Mouse (Mus musculus): ENCODE measurements around the gene Pmm2. TPM values are rescaled to one million over a fixed set of nuclear protein-coding genes. Genes with fewer than 3 reads are reported as not detected.

Gene Pmm2
- total RNA-seq (2021) = 10 to 100 TPM; 30.0 to 32.2 TPM
- long read RNA-seq, experiment 1, transcript Pmm2-201 (9 exons, 1,842 nt) = major isoform, 28 of 34 reads
- long read RNA-seq, experiment 1, partial matches to known transcripts = 3 of 34 reads
- long read RNA-seq, experiment 1, other reads (novel, unspliced or antisense) = 3 of 34 reads
- long read RNA-seq, experiment 2, transcript Pmm2-201 (9 exons, 1,842 nt) = major isoform, 38 of 45 reads
- long read RNA-seq, experiment 2, partial matches to known transcripts = 2 of 45 reads
- long read RNA-seq, experiment 2, other reads (novel, unspliced or antisense) = 5 of 45 reads

- intact Hi-C loops (cut with DNase I) = no loop called here
- DNase-seq = peak; percentile 83 to 88
These were observed at the start of gene Pmm2, which contains the start of gene Tmem186 for GRCm38 (mm10) chr16:8637217-8638051. TSS of gene Pmm2 (plus strand) at chr16:8637674. TSS of gene Tmem186 (minus strand) at chr16:8637712.

DNA sequence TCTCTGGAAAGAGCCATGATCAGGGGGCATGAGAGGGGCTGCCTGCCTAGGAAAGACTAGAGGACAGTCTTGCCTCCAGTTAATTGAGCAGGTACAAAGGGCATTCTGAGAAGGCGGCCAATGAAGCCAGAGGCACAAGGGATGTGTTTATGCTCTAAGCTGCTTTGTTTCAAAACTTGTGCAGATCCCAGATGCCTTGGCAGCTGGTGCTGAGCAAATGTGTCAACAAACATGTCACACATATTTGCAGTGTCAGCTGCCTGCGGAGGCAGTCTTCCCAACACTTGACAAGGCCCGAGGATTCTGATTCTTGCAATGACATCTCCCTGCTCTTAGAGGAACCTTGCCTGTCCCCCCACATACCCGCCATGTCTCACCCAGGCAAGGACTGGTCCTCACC is 42.1 kb upstream of the Pmm2 start:
- intact Hi-C loops (cut with DNase I) = no loop called here
- DNase-seq = peak; percentile 5 to 14

DNA sequence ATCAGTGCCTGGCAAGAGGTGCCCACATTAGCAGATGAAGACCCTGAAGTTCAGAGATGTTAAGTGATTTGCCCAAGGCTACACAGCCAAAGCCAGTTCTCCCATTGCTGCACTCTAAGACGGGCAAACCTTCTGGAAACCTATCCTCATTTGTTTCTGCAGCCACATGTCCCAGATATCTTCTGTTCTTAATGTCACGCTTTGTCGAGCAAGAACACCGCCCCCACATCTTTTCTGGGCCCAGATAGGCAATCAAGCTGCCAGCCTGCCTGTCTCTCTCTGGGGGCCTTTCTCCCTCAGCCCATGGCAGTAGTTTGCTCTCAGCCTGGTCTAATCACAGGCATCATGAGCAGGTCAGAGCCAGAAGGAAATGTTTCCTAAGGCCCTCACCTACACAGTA is 41.1 kb upstream of the Pmm2 start:
- DNase-seq = no peak
- intact Hi-C loops (cut with DNase I) = no loop called here

- intact Hi-C loops (cut with DNase I) = no loop called here
These were observed 40.0 kb upstream of the Pmm2 start for GRCm38 (mm10) chr16:8597516-8597915.

DNA sequence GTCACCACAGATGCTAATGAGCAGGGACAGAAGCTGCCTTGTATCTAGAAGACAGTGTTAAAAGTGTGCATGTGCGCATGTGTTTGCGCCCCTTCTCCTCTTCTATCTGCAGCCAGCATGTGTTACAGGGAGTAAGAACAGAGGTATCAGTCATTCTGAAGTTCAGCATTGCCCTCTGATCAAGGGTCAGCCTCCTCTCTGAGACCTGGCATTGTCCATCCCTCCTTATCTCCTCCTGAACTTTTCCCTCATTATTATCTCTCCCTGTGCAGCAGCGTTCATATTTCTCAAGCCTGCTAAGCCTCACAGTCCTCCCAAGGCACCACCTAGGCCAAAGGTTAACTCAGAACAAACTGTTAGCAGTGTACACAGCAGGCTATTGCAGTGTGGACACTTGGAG is 33.7 kb upstream of the Pmm2 start:
- intact Hi-C loops (cut with DNase I) = no loop called here
- DNase-seq = no peak

More at GRCm38 (mm10) chr16:8597516-8597915, 40.0 kb upstream of the Pmm2 start:
- no peak for DNase-seq

DNA sequence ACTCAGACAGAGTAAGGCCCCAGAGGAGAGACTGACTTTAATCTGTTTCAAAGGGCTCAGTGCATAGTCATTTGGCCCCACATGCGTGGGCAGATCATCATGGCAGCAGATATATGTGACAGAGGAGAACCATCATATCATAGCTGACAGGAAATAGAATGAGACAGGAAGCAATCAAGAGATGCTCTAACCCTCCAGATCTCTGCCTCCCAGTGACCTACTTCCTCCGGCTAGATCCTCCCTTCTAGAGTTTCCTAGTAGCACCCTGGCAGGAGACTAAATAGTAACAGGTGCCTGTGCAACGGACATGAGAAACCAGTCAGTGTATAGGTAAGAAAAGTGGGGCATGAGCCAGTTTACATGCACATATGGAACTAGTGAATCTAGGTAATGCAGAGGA is 27.1 kb upstream of the Pmm2 start:
- DNase-seq = no peak

GRCm38 (mm10) chr16:8612214-8613005 is 25.1 kb upstream of the Pmm2 start:
- intact Hi-C loops (cut with DNase I) = no loop called here
- no peak for DNase-seq

More for the DNA sequence above, 27.1 kb upstream of the Pmm2 start:
- intact Hi-C loops (cut with DNase I) = no loop called here

DNA sequence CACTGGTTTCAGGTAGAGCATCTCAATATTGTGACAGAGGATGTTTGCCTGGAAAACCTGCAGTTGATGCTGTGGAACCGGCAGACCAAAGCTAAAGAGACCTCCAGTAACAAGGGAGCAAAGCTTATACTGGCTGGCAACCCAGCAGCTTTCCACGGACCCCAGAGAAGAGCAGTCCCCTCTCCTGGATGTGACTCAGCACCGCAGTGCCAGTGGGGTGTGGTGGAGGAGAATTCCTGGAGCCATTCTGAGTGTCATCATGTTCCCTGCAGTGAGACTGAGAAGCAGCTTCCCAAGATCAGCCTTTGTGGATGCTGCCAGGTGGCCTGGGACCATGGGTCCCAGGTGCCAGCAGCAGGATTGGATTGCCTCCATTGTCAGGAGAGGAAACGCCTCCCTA is 24.4 kb upstream of the Pmm2 start:
- intact Hi-C loops (cut with DNase I) = no loop called here
- no peak for DNase-seq

DNA sequence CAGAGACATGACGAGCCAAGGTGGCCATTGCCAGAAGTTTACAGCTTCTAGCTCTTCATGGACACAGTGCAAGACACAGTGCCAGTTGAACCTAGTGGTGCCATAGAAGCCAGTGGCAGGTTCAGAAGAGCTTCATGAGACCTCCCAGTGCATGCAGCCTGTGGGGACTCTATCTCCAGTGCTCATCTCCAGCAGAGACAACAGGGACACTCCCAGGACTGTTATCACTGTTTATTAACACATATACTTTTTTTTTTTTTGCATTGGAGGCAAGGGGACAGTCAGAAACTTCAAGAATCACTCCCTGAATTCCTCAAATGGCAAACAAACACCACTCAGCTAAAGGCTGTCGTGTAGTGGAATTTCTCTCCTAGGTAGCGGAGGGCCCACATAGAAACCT is 24.0 kb upstream of the Pmm2 start:
- intact Hi-C loops (cut with DNase I) = no loop called here
- DNase-seq = no peak

GRCm38 (mm10) chr16:8619659-8620314 is 17.7 kb upstream of the Pmm2 start:
- DNase-seq = no peak

DNA sequence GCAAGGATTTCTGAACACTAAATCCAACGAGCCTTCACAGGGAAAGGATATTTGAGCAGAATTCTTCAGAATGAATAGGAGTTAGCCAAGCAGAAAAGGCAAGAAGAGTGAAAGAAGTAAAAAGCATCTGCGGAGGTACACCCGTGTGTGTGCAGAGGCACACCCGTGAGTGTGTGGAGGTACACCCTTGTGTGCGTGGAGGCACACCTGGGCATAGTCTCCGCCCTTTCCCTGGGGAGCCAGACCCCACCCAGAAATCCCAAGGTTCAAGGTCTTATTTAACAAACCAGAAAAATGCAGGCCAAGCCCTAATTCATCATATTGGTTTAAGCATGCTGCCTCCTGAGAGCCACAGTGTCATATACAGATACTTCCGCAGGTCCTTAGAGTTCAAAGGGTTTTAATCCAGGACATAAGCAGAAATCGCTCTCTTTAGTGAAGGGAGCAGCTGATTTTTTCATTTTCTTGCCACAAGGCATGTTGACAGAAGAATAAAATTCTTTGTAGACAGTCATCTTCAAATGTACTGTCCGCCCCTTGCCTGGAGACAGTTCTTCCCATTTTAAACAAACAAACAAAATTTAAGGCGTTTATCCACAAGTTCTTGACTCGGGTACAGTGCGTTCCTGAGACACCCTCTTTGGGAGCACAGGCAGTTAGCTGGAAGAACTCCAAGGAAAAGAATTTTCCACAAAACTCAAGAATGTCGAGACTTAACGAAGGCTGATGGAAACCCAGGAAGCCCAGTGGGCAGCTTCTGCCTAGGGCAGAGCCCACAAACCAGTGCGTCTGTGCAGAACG is 17.0 kb upstream of the Pmm2 start:
- intact Hi-C loops (cut with DNase I) = no loop called here
- no peak for DNase-seq

More at GRCm38 (mm10) chr16:8619659-8620314, 17.7 kb upstream of the Pmm2 start:
- intact Hi-C loops (cut with DNase I) = no loop called here

- no peak for DNase-seq
- intact Hi-C loops (cut with DNase I) = no loop called here
These were observed 7.1 kb upstream of the Pmm2 start for GRCm38 (mm10) chr16:8630419-8630818.

- no peak for DNase-seq
- intact Hi-C loops (cut with DNase I) = no loop called here
These were observed 6.0 kb upstream of the Pmm2 start for GRCm38 (mm10) chr16:8631428-8631827.

DNA sequence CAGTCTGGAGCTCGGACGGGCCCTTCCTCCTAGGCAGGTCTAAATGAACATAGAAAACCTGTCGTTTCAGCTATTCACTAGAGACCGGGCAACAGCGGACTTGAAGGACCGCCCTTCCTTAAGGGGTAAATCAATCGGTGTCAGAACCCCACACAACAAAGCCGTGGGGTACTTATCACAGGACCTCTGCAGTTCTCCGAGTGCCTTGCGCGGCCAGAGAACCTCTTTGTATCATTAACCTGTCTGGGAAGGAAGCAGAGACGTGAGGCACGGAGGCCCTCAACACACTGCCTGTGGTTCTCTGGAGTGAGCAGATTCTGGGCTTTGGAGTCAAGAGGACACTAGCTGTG is 632 bp upstream of the Pmm2 start:
- intact Hi-C loops (cut with DNase I) = no loop called here
- DNase-seq = no peak

GRCm38 (mm10) chr16:8638131-8638530 is 657 bp downstream of the Pmm2 start:
- intact Hi-C loops (cut with DNase I) = no loop called here
- DNase-seq = no peak

- no peak for DNase-seq
- intact Hi-C loops (cut with DNase I) = loop anchor here (2.0 kb wide), 1 partner anchor 33 kb away; the partner anchor contains the start of gene Carhsp1
These were observed 2.2 kb downstream of the Pmm2 start for GRCm38 (mm10) chr16:8639466-8640191.

GRCm38 (mm10) chr16:8643855-8644254 is 6.4 kb downstream of the Pmm2 start:
- intact Hi-C loops (cut with DNase I) = loop anchor here (1.0 kb wide), 2 partner anchors 30 to 150 kb away; no protein-coding TSS in a partner anchor

DNA sequence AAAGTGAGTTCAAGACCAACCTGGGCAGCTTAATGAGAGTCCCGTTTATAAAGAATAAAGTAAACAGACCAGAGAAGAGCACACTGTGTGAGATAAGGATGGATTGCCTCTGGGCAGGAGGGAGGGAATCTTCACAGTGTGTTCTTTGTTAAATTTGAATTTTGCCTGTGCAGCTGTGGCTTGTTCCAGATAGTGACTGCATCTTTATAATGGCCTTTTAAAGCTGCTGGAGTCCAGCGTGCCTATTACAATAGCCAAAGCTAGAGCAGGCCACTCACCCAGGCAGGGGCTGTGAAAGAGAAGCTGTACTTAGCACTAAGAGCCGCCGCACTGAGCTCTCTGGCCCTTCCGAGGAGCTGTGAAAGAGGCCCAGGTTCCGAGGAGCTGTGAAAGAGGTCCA is 8.1 kb downstream of the Pmm2 start:
- DNase-seq = no peak
- intact Hi-C loops (cut with DNase I) = no loop called here

More at GRCm38 (mm10) chr16:8643855-8644254, 6.4 kb downstream of the Pmm2 start:
- peak; percentile 40 to 59 for DNase-seq

GRCm38 (mm10) chr16:8650007-8650406 is 12.5 kb downstream of the Pmm2 start:
- DNase-seq = no peak
- intact Hi-C loops (cut with DNase I) = no loop called here

All from heart, postnatal 14 days (tissue).